Mouse (Mus musculus) neural tube, embryonic 12.5 days (tissue): ENCODE results near the gene Ccdc12. TPM values are rescaled to one million over a fixed set of nuclear protein-coding genes. Genes with fewer than 3 reads are reported as not detected.

Source experiments
- ATAC-seq: fragments of 200-750 bp; cut with Nextera tagmentation; 2 replicates; pipeline ENCODE4 v1.8.0; 2017; ENCODE audit warnings: low read depth, mild to moderate bottlenecking, moderate TSS enrichment, moderate library complexity; ENCODE audit not compliant: low FRiP score
- H3K27ac ChIP-seq: fragments of 300-500 bp; sonication (generic); 2 replicates; pipeline ENCODE4 v1.5.1; 2016
- H3K27me3 ChIP-seq: fragments of 300-500 bp; sonication (generic); replicated peaks from 2 replicates; pipeline ENCODE4 v1.6.1; 2016; ENCODE audit warnings: mild to moderate bottlenecking
- H3K36me3 ChIP-seq: fragments of 300-500 bp; sonication (generic); 2 replicates; pipeline ENCODE4 v1.6.1; 2016; ENCODE audit warnings: mild to moderate bottlenecking
- H3K4me1 ChIP-seq: fragments of 300-500 bp; sonication (generic); 2 replicates; pipeline ENCODE4 v1.6.1; 2016
- H3K4me2 ChIP-seq: fragments of 300-500 bp; sonication (generic); replicated peaks from 2 replicates; pipeline ENCODE4 v1.6.1; 2016; ENCODE audit warnings: mild to moderate bottlenecking
- H3K4me3 ChIP-seq: fragments of 300-500 bp; sonication (generic); 2 replicates; pipeline ENCODE4 v1.5.1; 2016
- H3K9ac ChIP-seq: fragments of 300-500 bp; sonication (generic); 2 replicates; pipeline ENCODE4 v1.6.1; 2016; ENCODE audit warnings: mild to moderate bottlenecking
- H3K9me3 ChIP-seq: fragments of 300-500 bp; sonication (generic); 2 replicates; pipeline ENCODE4 v1.6.1; 2016; ENCODE audit warnings: mild to moderate bottlenecking
- WGBS: fragments of 180-500 bp; shearing (Covaris S2); methylation state at CpG from one replicate; pipeline ENCODE4 v1.1.7; 2016; 5-methylcytosine and 5-hydroxymethylcytosine counted together
- microRNA-seq: library from miRNA; unstranded; fragments of <30 nt; microRNA quantifications from one replicate; pipeline ENCODE4, GENCODE M21; 2017
- polyA plus RNA-seq: library from polyadenylated mRNA; unstranded; fragments of >200 nt; fragmentation: Nextera tagmentation; extraction: Ambion mirVana; gene quantifications from 2 replicates; pipeline ENCODE4 v1.2.1, GENCODE M21; 2016

Ccdc12 gene
- polyA plus RNA-seq, 1 experiment from 2014 or later = 125 TPM

GRCm38 (mm10) chr9:110750404-110751187, 94.3 kb downstream of the Ccdc12 start:
- Histone ChIP-seq H3K9ac (no peak overlapping the region), H3K9me3 (no peaks in the 10 kb centered on the region), H3K27me3 (0 out of 2 replicates have a peak, but pooled peaks cover 3% of the 10 kb centered on the region), H3K4me1 (peaks cover 16% of the 10 kb centered on the region), H3K4me3 (no peak overlapping the region), H3K4me2 (no peak overlapping the region), H3K36me3 (no peaks in the 10 kb centered on the region), H3K27ac (no peak overlapping the region)
- ATAC-seq = no peak
- 36% methylated on average over 14 of the region's 14 CpGs for WGBS

- no peak for ATAC-seq
- WGBS = 81% methylated on average over 5 of the region's 5 CpGs
- no peaks in the 10 kb centered on the region for H3K36me3 ChIP-seq
- H3K4me2 ChIP-seq = no peak overlapping the region
- H3K4me3 ChIP-seq = no peak overlapping the region
- peaks cover 9% of the 10 kb centered on the region for H3K4me1 ChIP-seq
- no peaks in the 10 kb centered on the region for H3K27me3 ChIP-seq
- no peaks in the 10 kb centered on the region for H3K9me3 ChIP-seq
- no peak overlapping the region for H3K27ac ChIP-seq
- no peak overlapping the region for H3K9ac ChIP-seq
Observed at GRCm38 (mm10) chr9:110751412-110751811, 95.1 kb downstream of the Ccdc12 start.

GRCm38 (mm10) chr9:110752917-110753435, 96.7 kb downstream of the Ccdc12 start:
- no peak overlapping the region for H3K27ac ChIP-seq
- no peak overlapping the region for H3K9ac ChIP-seq
- no peak overlapping the region for H3K4me3 ChIP-seq
- H3K4me2 ChIP-seq = no peak overlapping the region
- peaks cover 4% of the 10 kb centered on the region for H3K4me1 ChIP-seq
- H3K27me3 ChIP-seq = no peaks in the 10 kb centered on the region
- 78% methylated on average over 4 of the region's 4 CpGs for WGBS
- no peak for ATAC-seq
- no peaks in the 10 kb centered on the region for H3K36me3 ChIP-seq
- no peaks in the 10 kb centered on the region for H3K9me3 ChIP-seq

- no peak overlapping the region for H3K4me3 ChIP-seq
- H3K4me1 ChIP-seq = peaks cover 4% of the 10 kb centered on the region
- no peak overlapping the region for H3K9ac ChIP-seq
- H3K36me3 ChIP-seq = no peaks in the 10 kb centered on the region
- H3K9me3 ChIP-seq = no peaks in the 10 kb centered on the region
- no peak overlapping the region for H3K27ac ChIP-seq
- no peaks in the 10 kb centered on the region for H3K27me3 ChIP-seq
- H3K4me2 ChIP-seq = no peak overlapping the region
- no peak for ATAC-seq
- 67% methylated on average over 4 of the region's 4 CpGs for WGBS
Observed at GRCm38 (mm10) chr9:110753773-110754172, 97.5 kb downstream of the Ccdc12 start.

- Histone ChIP-seq H3K27ac (no peak overlapping the region), H3K4me2 (no peak overlapping the region), H3K4me1 (no peaks in the 10 kb centered on the region), H3K27me3 (no peaks in the 10 kb centered on the region), H3K9ac (no peak overlapping the region), H3K9me3 (no peaks in the 10 kb centered on the region), H3K4me3 (no peak overlapping the region), H3K36me3 (no peaks in the 10 kb centered on the region)
- ATAC-seq = no peak
- WGBS = 85% methylated on average over 5 of the region's 5 CpGs
Observed at GRCm38 (mm10) chr9:110757816-110758215, 101.5 kb downstream of the Ccdc12 start.

GRCm38 (mm10) chr9:110758605-110759004, 102.3 kb downstream of the Ccdc12 start:
- no peak for ATAC-seq
- WGBS = 76% methylated on average over 8 of the region's 8 CpGs
- no peak overlapping the region for H3K27ac ChIP-seq

GRCm38 (mm10) chr9:110759265-110759664, 103.0 kb downstream of the Ccdc12 start:
- no peak for ATAC-seq
- H3K27ac ChIP-seq = no peak overlapping the region

More at GRCm38 (mm10) chr9:110758605-110759004, 102.3 kb downstream of the Ccdc12 start:
- Histone ChIP-seq H3K4me2 (no peak overlapping the region), H3K9ac (no peak overlapping the region), H3K9me3 (no peaks in the 10 kb centered on the region), H3K27me3 (no peaks in the 10 kb centered on the region), H3K36me3 (no peaks in the 10 kb centered on the region), H3K4me1 (no peaks in the 10 kb centered on the region), H3K4me3 (no peak overlapping the region)

GRCm38 (mm10) chr9:110760886-110761285, 104.6 kb downstream of the Ccdc12 start:
- WGBS = 85% methylated on average over 8 of the region's 8 CpGs
- Histone ChIP-seq H3K4me1 (no peaks in the 10 kb centered on the region), H3K9ac (no peak overlapping the region), H3K36me3 (no peaks in the 10 kb centered on the region), H3K9me3 (no peaks in the 10 kb centered on the region), H3K4me3 (no peak overlapping the region), H3K27me3 (0 out of 2 replicates have a peak, but pooled peaks cover 3% of the 10 kb centered on the region), H3K4me2 (no peak overlapping the region), H3K27ac (no peak overlapping the region)
- no peak for ATAC-seq

More at GRCm38 (mm10) chr9:110759265-110759664, 103.0 kb downstream of the Ccdc12 start:
- 69% methylated on average over 2 of the region's 2 CpGs for WGBS
- Histone ChIP-seq H3K27me3 (0 out of 2 replicates have a peak, but pooled peaks cover 3% of the 10 kb centered on the region), H3K4me2 (no peak overlapping the region), H3K9me3 (no peaks in the 10 kb centered on the region), H3K36me3 (no peaks in the 10 kb centered on the region), H3K9ac (no peak overlapping the region), H3K4me1 (no peaks in the 10 kb centered on the region), H3K4me3 (no peak overlapping the region)

Small RNA genes lying within 50 kb of the gene (microRNA-seq; reads per million reads assigned to microRNA genes)
- gene Mir8107 = not detected

Other genes with a start within 250 kb of the Ccdc12 start
- gene Ptpn23, start 248.3 kb upstream of the Ccdc12 start, polyA plus RNA-seq = 17.6 and 22.7 TPM in 2 replicates
- gene Ngp, start 236.8 kb upstream of the Ccdc12 start, polyA plus RNA-seq = 2.4 and 4.3 TPM in 2 replicates
- gene Klhl18, start 179.8 kb upstream of the Ccdc12 start, polyA plus RNA-seq = 12.3 and 13.0 TPM in 2 replicates
- gene Kif9, start 179.5 kb upstream of the Ccdc12 start, polyA plus RNA-seq = 1.6 and 1.7 TPM in 2 replicates
- 37.4 and 41.3 TPM in 2 replicates for gene Setd2, start 123.9 kb upstream of the Ccdc12 start, polyA plus RNA-seq
- gene Nradd, start 32.1 kb upstream of the Ccdc12 start, polyA plus RNA-seq = 41.2 and 42.7 TPM in 2 replicates
- 1.6 and 2.6 TPM in 2 replicates for gene Nbeal2, start 2.3 kb upstream of the Ccdc12 start, polyA plus RNA-seq
- gene Myl3, start 85.4 kb downstream of the Ccdc12 start, polyA plus RNA-seq = 1.0 and 3.9 TPM in 2 replicates
- 40.6 and 42.4 TPM in 2 replicates for gene Pth1r, start 90.6 kb downstream of the Ccdc12 start, polyA plus RNA-seq
- not detected in 2 replicates for gene Prss42, start 141.7 kb downstream of the Ccdc12 start, polyA plus RNA-seq
- gene Prss44, start 157.5 kb downstream of the Ccdc12 start, polyA plus RNA-seq = not detected in 2 replicates
- gene Prss43, start 170.2 kb downstream of the Ccdc12 start, polyA plus RNA-seq = not detected in 2 replicates
- gene Prss45, start 178.1 kb downstream of the Ccdc12 start, polyA plus RNA-seq = not detected in 2 replicates
- not detected in 2 replicates for gene Prss46, start 188.0 kb downstream of the Ccdc12 start, polyA plus RNA-seq
- gene Prss50, start 201.5 kb downstream of the Ccdc12 start, polyA plus RNA-seq = 0.28 TPM in 1 of 2 replicates, not detected in the other
- gene Als2cl, start 223.4 kb downstream of the Ccdc12 start, polyA plus RNA-seq = 1.00 and 1.2 TPM in 2 replicates
- gene Tmie, start 223.6 kb downstream of the Ccdc12 start, polyA plus RNA-seq = 0.70 and 1.1 TPM in 2 replicates